ENCODE assay signal across 28 mouse cellular contexts in genomic region chr9:122401239-122401638, GRCm38 (mm10). TPM values are rescaled to one million over a fixed set of nuclear protein-coding genes. Genes with fewer than 3 reads are reported as not detected.
DNase-seq lines count a peak whose midpoint lies in the region; ATAC-seq and TF ChIP-seq lines count a peak whose summit lies in the region.
"Had no signal": no experiment of that assay in that cellular context is flagged by ENCODE, and none has a peak within 500 bp of the region (broad histone marks: within the 10 kb centered on the region; RNA-seq: fewer than 3 reads in every experiment).

No protein-coding gene starts in this region.

- H3K27ac ChIP-seq in intestine, postnatal 0 days (ENCODE audit: low read depth, low read length) = no peak overlapping the region
- H3K27ac ChIP-seq in intestine, embryonic 16.5 days (ENCODE audit: low read length) = no peak overlapping the region
- H3K27ac ChIP-seq: embryonic facial prominence, embryonic 13.5 days; embryonic facial prominence, embryonic 15.5 days; forebrain, embryonic 10.5 days; forebrain, embryonic 12.5 days had no signal

- no peak for TF ChIP-seq CTCF in intestine, postnatal 0 days (IDR thresholded peaks at IDR 0.05; ENCODE audit: low read depth)

- ATAC-seq in intestine, postnatal 0 days = peak; percentile 73
- ATAC-seq in intestine, embryonic 16.5 days = no peak
- ATAC-seq in megakaryocyte, adult 5-6 weeks (ENCODE audit: poor library complexity, severe bottlenecking) = no peak
- ATAC-seq: activated CD4-positive, CD25-positive, alpha-beta regulatory T cell, adult 4 months; CD4-positive, CD25-positive, alpha-beta regulatory T cell, adult 4 months; forebrain, embryonic 14.5 days; Patski had no signal

- no peaks in the 10 kb centered on the region for H3K9me3 ChIP-seq in intestine, postnatal 0 days (ENCODE audit: control insufficient read depth)
- no peaks in the 10 kb centered on the region for H3K9me3 ChIP-seq in intestine, embryonic 16.5 days (ENCODE audit: control insufficient read depth, low read length)
- H3K9me3 ChIP-seq in megakaryocyte, embryonic 14.5 days = no peaks in the 10 kb centered on the region
- H3K9me3 ChIP-seq: embryonic facial prominence, embryonic 13.5 days; embryonic facial prominence, embryonic 15.5 days; forebrain, embryonic 10.5 days; forebrain, embryonic 12.5 days; G1E had no signal

- peak; percentile 38 for DNase-seq in urinary bladder, postnatal 14 days (ENCODE audit: low spot score)
- no peak for DNase-seq in urinary bladder, adult 2 months (ENCODE audit: low spot score)
- DNase-seq in layer of hippocampus, adult 8-10 months (ENCODE audit: low spot score in 2 of 2) = no peak
- DNase-seq: adrenal gland, adult 8-10 months; adrenal gland, postnatal 14 days; adrenal gland, postnatal 36 days; B cell, adult 2 months; cerebellum, adult 11 months; cerebellum, adult 18-20 months; cerebellum, adult 8-10 months; cerebellum, adult 9-11 months; cerebellum, postnatal 36 days; embryo, embryonic 11 days had no signal

- 89% methylated on average over 4 of the region's 4 CpGs for WGBS in intestine, postnatal 0 days
- 82% methylated on average over 4 of the region's 4 CpGs for WGBS in intestine, embryonic 16.5 days

- no peak overlapping the region for H3K4me3 ChIP-seq in intestine, postnatal 0 days (ENCODE audit: low read depth, low read length)
- H3K4me3 ChIP-seq in intestine, embryonic 16.5 days (ENCODE audit: low read length) = no peak overlapping the region
- peak overlapping the region; percentile 10 for H3K4me3 ChIP-seq in megakaryocyte, embryonic 14.5 days (replicated peaks)
- H3K4me3 ChIP-seq: embryonic facial prominence, embryonic 13.5 days; embryonic facial prominence, embryonic 15.5 days; erythroblast, embryonic 14.5 days; forebrain, embryonic 10.5 days; forebrain, embryonic 12.5 days had no signal

- H3K9ac ChIP-seq in intestine, postnatal 0 days (ENCODE audit: low read depth, low read length) = no peak overlapping the region
- H3K9ac ChIP-seq in intestine, embryonic 16.5 days (ENCODE audit: low read depth, low read length) = no peak overlapping the region
- H3K9ac ChIP-seq: embryonic facial prominence, embryonic 13.5 days; embryonic facial prominence, embryonic 15.5 days; forebrain, embryonic 12.5 days had no signal

- H3K4me1 ChIP-seq in intestine, postnatal 0 days (replicated peaks; ENCODE audit: control insufficient read depth, insufficient read depth, low read length) = peaks cover 5% of the 10 kb centered on the region; the same call in 1 of the 2 replicates
- no peaks in the 10 kb centered on the region for H3K4me1 ChIP-seq in intestine, embryonic 16.5 days (ENCODE audit: control insufficient read depth, insufficient read depth, low read length)
- no peaks in the 10 kb centered on the region for H3K4me1 ChIP-seq in megakaryocyte, embryonic 14.5 days
- H3K4me1 ChIP-seq: embryonic facial prominence, embryonic 13.5 days; embryonic facial prominence, embryonic 15.5 days had no signal

- no peaks in the 10 kb centered on the region for H3K36me3 ChIP-seq in intestine, postnatal 0 days (ENCODE audit: control insufficient read depth, insufficient read depth)
- no peaks in the 10 kb centered on the region for H3K36me3 ChIP-seq in intestine, embryonic 16.5 days (ENCODE audit: control insufficient read depth, insufficient read depth, low read length)
- no peaks in the 10 kb centered on the region for H3K36me3 ChIP-seq in megakaryocyte, embryonic 14.5 days (replicated peaks; ENCODE audit: low read length)
- H3K36me3 ChIP-seq: embryonic facial prominence, embryonic 13.5 days; embryonic facial prominence, embryonic 15.5 days; forebrain, embryonic 10.5 days; forebrain, embryonic 12.5 days; G1E had no signal

- H3K4me2 ChIP-seq in intestine, postnatal 0 days (replicated peaks; ENCODE audit: low read depth) = no peak overlapping the region
- H3K4me2 ChIP-seq in intestine, embryonic 16.5 days (ENCODE audit: low read depth, low read length) = no peak overlapping the region
- H3K4me2 ChIP-seq: embryonic facial prominence, embryonic 13.5 days; embryonic facial prominence, embryonic 15.5 days; forebrain, embryonic 12.5 days had no signal

- H3K27me3 ChIP-seq in intestine, postnatal 0 days (replicated peaks; ENCODE audit: control insufficient read depth, insufficient read depth, low read length) = no peaks in the 10 kb centered on the region
- no peaks in the 10 kb centered on the region for H3K27me3 ChIP-seq in intestine, embryonic 16.5 days (replicated peaks; ENCODE audit: control insufficient read depth, insufficient read depth, low read length)
- H3K27me3 ChIP-seq in megakaryocyte, embryonic 14.5 days (replicated peaks) = peaks cover 10% of the 10 kb centered on the region
- H3K27me3 ChIP-seq: CH12.LX; embryonic facial prominence, embryonic 13.5 days; embryonic facial prominence, embryonic 15.5 days; forebrain, embryonic 12.5 days; Patski had no signal

RNA-seq across cellular contexts. Expression of gene Abhd5, which starts 49.8 kb away (rescaled TPM):
- polyA plus RNA-seq in intestine, postnatal 0 days (2015; fragmentation: Nextera tagmentation; extraction: Ambion mirVana) = 49.0 and 50.8 TPM in 2 replicates
- polyA plus RNA-seq in intestine, embryonic 16.5 days (2015; fragmentation: Nextera tagmentation; extraction: Ambion mirVana) = 17.9 and 20.8 TPM in 2 replicates
- polyA plus RNA-seq in megakaryocyte, embryonic 14.5 days (2012; ENCODE audit: insufficient read depth, low replicate concordance) = 10.5 TPM in 1 of 2 replicates, not detected in the other
- 83.7 and 84.1 TPM in 2 replicates for total RNA-seq in megakaryocyte, adult 5-6 weeks (2015)
- 87.0 and 93.8 TPM in 2 replicates for total RNA-seq in megakaryocyte, adult 5-6 weeks (2017)
- polyA plus RNA-seq in urinary bladder, adult 2 months (2012; rRNA removed) = 30.8 and 38.4 TPM in 2 replicates
- total RNA-seq in layer of hippocampus, adult 8-10 months (2022) = 10 to 100 TPM; 14.9 to 19.9 (median 18.0) TPM
